Mouse (Mus musculus): Measurements from ENCODE around the gene 1810010H24Rik. TPM values are rescaled to one million over a fixed set of nuclear protein-coding genes. Genes with fewer than 3 reads are reported as not detected.

1810010H24Rik gene
- 1.6 TPM for polyA plus RNA-seq (2015; fragmentation: Illumina TruSeq; extraction: RNeasy Lipid Tissue Mini Kit (QIAGEN cat#74804); ENCODE audit: insufficient read depth, low read depth, low replicate concordance)

DNA sequence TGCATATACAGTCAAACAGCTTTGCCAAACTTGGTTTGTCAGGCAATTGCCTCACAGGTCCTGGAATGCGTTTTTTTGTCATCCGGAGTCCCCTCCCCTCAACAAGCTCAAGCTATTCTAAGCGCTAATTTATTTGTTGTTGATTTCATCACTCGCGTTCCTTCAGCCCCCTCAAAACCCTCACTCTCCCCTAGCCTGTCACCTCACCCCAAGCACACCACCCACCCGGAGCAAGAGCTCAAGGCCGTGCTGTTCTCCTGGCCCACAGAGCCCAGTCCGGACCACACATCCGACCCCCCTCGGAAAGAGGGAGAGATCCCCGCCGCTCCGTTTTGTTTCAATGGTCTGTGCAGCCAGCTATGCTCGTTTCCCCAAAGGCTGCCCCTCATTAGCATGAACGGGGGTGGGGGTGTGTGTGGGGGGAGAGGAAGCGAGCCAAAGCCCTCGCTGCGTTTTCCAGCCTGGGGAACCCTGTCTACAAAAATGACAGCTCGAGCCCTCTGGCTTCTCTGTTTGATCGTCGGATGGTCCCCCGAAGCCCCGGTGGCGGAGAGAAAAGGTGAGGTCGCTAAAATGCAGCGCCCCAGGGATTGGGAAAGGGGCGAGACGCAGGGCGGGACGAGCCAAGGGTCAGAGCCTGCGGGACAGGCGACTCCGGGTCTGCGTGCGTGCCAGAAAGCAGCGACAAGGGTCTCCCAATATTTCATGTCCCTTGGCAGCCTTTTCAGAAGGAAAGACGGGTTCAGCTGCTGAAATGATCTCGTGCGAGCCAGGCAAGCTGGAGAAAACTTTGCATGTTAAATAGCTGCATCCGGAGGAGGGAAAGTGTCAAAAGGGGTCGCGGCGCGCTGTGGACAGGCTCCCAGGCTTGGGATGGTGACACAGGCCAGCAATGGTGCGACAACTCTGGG lies at the start of gene 1810010H24Rik:
Gene 1810010H24Rik (plus strand): TSS at position 271 of the 911 bp plus-strand sequence.

GRCm38 (mm10) chr11:106999151-106999948 lies 26.1 kb upstream of the 1810010H24Rik start, which contains the start of gene Kpna2:
Gene Kpna2, minus strand, starts transcription at chr11:106999541.

Other genes with a start within 250 kb of the 1810010H24Rik start
- 1.7 TPM for gene Polg2, start 246.1 kb upstream of the 1810010H24Rik start, polyA plus RNA-seq (2015; fragmentation: Illumina TruSeq; extraction: RNeasy Lipid Tissue Mini Kit (QIAGEN cat#74804); ENCODE audit: insufficient read depth, low read depth, low replicate concordance)
- 194 TPM for gene Ddx5, start 236.5 kb upstream of the 1810010H24Rik start, polyA plus RNA-seq (2015; fragmentation: Illumina TruSeq; extraction: RNeasy Lipid Tissue Mini Kit (QIAGEN cat#74804); ENCODE audit: insufficient read depth, low read depth, low replicate concordance)
- 6.5 TPM for gene Cep95, start 236.4 kb upstream of the 1810010H24Rik start, polyA plus RNA-seq (2015; fragmentation: Illumina TruSeq; extraction: RNeasy Lipid Tissue Mini Kit (QIAGEN cat#74804); ENCODE audit: insufficient read depth, low read depth, low replicate concordance)
- gene Smurf2, start 105.0 kb upstream of the 1810010H24Rik start, polyA plus RNA-seq (2015; fragmentation: Illumina TruSeq; extraction: RNeasy Lipid Tissue Mini Kit (QIAGEN cat#74804); ENCODE audit: insufficient read depth, low read depth, low replicate concordance): 6.0 TPM
- gene Kpna2, start 26.1 kb upstream of the 1810010H24Rik start, polyA plus RNA-seq (2015; fragmentation: Illumina TruSeq; extraction: RNeasy Lipid Tissue Mini Kit (QIAGEN cat#74804); ENCODE audit: insufficient read depth, low read depth, low replicate concordance): 6.5 TPM
- gene Bptf, start 106.4 kb downstream of the 1810010H24Rik start, polyA plus RNA-seq (2015; fragmentation: Illumina TruSeq; extraction: RNeasy Lipid Tissue Mini Kit (QIAGEN cat#74804); ENCODE audit: insufficient read depth, low read depth, low replicate concordance): 11.3 TPM
- gene Nol11, start 163.7 kb downstream of the 1810010H24Rik start, polyA plus RNA-seq (2015; fragmentation: Illumina TruSeq; extraction: RNeasy Lipid Tissue Mini Kit (QIAGEN cat#74804); ENCODE audit: insufficient read depth, low read depth, low replicate concordance): 5.9 TPM